Mouse (Mus musculus): Measurements from ENCODE around the gene Gps2.

The Gps2 gene

GRCm38 (mm10) chr11:69934681-69935080 is 21.0 kb downstream of the Gps2 start:
- DNase-seq (ENCODE audit: inconsistent age in 2 of 2, low spot score in 1 of 2) = no peak

GRCm38 (mm10) chr11:69935137-69935879 is 21.6 kb downstream of the Gps2 start, which contains the start of gene Ybx2:
Gene Ybx2, plus strand, starts transcription at chr11:69935796.
- DNase-seq (ENCODE audit: inconsistent age in 2 of 2, low spot score in 1 of 2) = peak; percentile 88 to 95

- DNase-seq (ENCODE audit: inconsistent age in 2 of 2, low spot score in 1 of 2) = peak in 1 of 2 experiments; percentile 56
Observed at GRCm38 (mm10) chr11:69936156-69936555, 22.5 kb downstream of the Gps2 start.

GRCm38 (mm10) chr11:69936714-69937347 is 23.1 kb downstream of the Gps2 start:
- peak in 1 of 2 experiments; percentile 65 for DNase-seq (ENCODE audit: inconsistent age in 2 of 2, low spot score in 1 of 2)

GRCm38 (mm10) chr11:69937385-69937784 is 23.7 kb downstream of the Gps2 start:
- peak in 1 of 2 experiments; percentile 65 for DNase-seq (ENCODE audit: inconsistent age in 2 of 2, low spot score in 1 of 2)

GRCm38 (mm10) chr11:69937834-69938233 is 24.1 kb downstream of the Gps2 start:
- no peak for DNase-seq (ENCODE audit: inconsistent age in 2 of 2, low spot score in 1 of 2)

- DNase-seq (ENCODE audit: inconsistent age in 2 of 2, low spot score in 1 of 2) = peak in 1 of 2 experiments; percentile 28
Observed at GRCm38 (mm10) chr11:69938401-69938979, 24.8 kb downstream of the Gps2 start.

GRCm38 (mm10) chr11:69939181-69939580 is 25.5 kb downstream of the Gps2 start:
- peak in 1 of 2 experiments; percentile 33 for DNase-seq (ENCODE audit: inconsistent age in 2 of 2, low spot score in 1 of 2)

GRCm38 (mm10) chr11:69939731-69940130 is 26.0 kb downstream of the Gps2 start:
- DNase-seq (ENCODE audit: inconsistent age in 2 of 2, low spot score in 1 of 2) = no peak

GRCm38 (mm10) chr11:69940962-69941361 is 27.3 kb downstream of the Gps2 start:
- DNase-seq (ENCODE audit: inconsistent age in 2 of 2, low spot score in 1 of 2) = peak in 1 of 2 experiments; percentile 26

- DNase-seq (ENCODE audit: inconsistent age in 2 of 2, low spot score in 1 of 2) = peak; percentile 80 to 87
Observed at GRCm38 (mm10) chr11:69945216-69945615, 31.5 kb downstream of the Gps2 start.

GRCm38 (mm10) chr11:69945997-69946891 is 32.6 kb downstream of the Gps2 start:
- peak in 1 of 2 experiments; percentile 40 for DNase-seq (ENCODE audit: inconsistent age in 2 of 2, low spot score in 1 of 2)

- DNase-seq (ENCODE audit: inconsistent age in 2 of 2, low spot score in 1 of 2) = peak; percentile 70 to 77
Observed at GRCm38 (mm10) chr11:69947337-69948065, 33.8 kb downstream of the Gps2 start.

- peak; percentile 94 to 97 for DNase-seq (ENCODE audit: inconsistent age in 2 of 2, low spot score in 1 of 2)
Observed at GRCm38 (mm10) chr11:69948066-69948762, 34.5 kb downstream of the Gps2 start, which contains the start of gene Slc2a4. Gene Slc2a4, minus strand, starts transcription at chr11:69948188.

GRCm38 (mm10) chr11:69948763-69949150 is 35.1 kb downstream of the Gps2 start:
- DNase-seq (ENCODE audit: inconsistent age in 2 of 2, low spot score in 1 of 2) = peak; percentile 88 to 96

- DNase-seq (ENCODE audit: inconsistent age in 2 of 2, low spot score in 1 of 2) = peak in 1 of 2 experiments; percentile 69
Observed at GRCm38 (mm10) chr11:69950807-69951459, 37.2 kb downstream of the Gps2 start.

GRCm38 (mm10) chr11:69952274-69952673 is 38.6 kb downstream of the Gps2 start:
- no peak for DNase-seq (ENCODE audit: inconsistent age in 2 of 2, low spot score in 1 of 2)

GRCm38 (mm10) chr11:69953267-69953915 is 39.7 kb downstream of the Gps2 start:
- DNase-seq (ENCODE audit: inconsistent age in 2 of 2, low spot score in 1 of 2) = no peak

Data from adrenal gland, adult (tissue).